In the genomic region with DNA sequence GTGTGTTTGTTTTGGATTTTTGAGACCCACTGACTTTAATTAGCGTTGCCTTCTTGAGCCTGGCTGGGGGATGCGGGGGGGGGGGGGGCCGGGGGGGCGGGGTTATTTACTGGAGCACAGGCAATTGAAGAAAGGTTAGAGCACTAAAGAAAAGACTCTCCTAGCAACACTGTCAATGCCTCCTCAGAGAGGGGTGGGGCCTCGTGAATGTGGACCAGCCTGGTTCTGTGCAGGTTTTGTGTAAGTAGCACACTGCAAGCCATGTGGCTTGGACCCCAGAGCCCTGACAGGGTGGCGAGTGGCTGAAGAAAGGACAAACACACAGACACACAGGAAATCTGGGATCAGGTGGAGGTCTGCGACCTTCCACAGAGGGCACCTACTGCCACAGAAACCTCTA, we compare ENCODE assay signal across 17 mouse cellular contexts.
A peak's percentile ranks its signal among the peaks of the same experiment; 100 is the strongest.
DNase-seq lines count a peak whose midpoint lies in the region; ATAC-seq lines count a peak whose summit lies in the region.
"Had no signal": no experiment of that assay in that cellular context is flagged by ENCODE, and none has a peak within 500 bp of the region (broad histone marks: within the 10 kb centered on the region; RNA-seq: fewer than 3 reads in every experiment).

No protein-coding gene starts in this region.

- no peaks in the 10 kb centered on the region for H3K36me3 ChIP-seq in embryonic facial prominence, embryonic 13.5 days
- no peaks in the 10 kb centered on the region for H3K36me3 ChIP-seq in embryonic facial prominence, embryonic 10.5 days (replicated peaks)
- H3K36me3 ChIP-seq in heart, embryonic 13.5 days = no peaks in the 10 kb centered on the region
- no peaks in the 10 kb centered on the region for H3K36me3 ChIP-seq in neural tube, embryonic 11.5 days (ENCODE audit: control insufficient read depth, insufficient read depth, low read length)
- H3K36me3 ChIP-seq in neural tube, embryonic 15.5 days = no peaks in the 10 kb centered on the region

- 22% methylated on average over 7 of the region's 7 CpGs for WGBS in embryonic facial prominence, embryonic 13.5 days
- WGBS in embryonic facial prominence, embryonic 10.5 days = 33% methylated on average over 7 of the region's 7 CpGs
- 39% methylated on average over 7 of the region's 7 CpGs for WGBS in heart, embryonic 13.5 days
- 29% methylated on average over 7 of the region's 7 CpGs for WGBS in neural tube, embryonic 11.5 days
- 15% methylated on average over 7 of the region's 7 CpGs for WGBS in neural tube, embryonic 15.5 days

- no peak overlapping the region for H3K4me3 ChIP-seq in embryonic facial prominence, embryonic 13.5 days
- H3K4me3 ChIP-seq in embryonic facial prominence, embryonic 10.5 days = no peak overlapping the region
- no peak overlapping the region for H3K4me3 ChIP-seq in heart, embryonic 13.5 days
- no peak overlapping the region for H3K4me3 ChIP-seq in neural tube, embryonic 11.5 days (ENCODE audit: low read depth, low read length)
- H3K4me3 ChIP-seq in neural tube, embryonic 15.5 days (replicated peaks) = no peak overlapping the region

- no peaks in the 10 kb centered on the region for H3K27me3 ChIP-seq in embryonic facial prominence, embryonic 13.5 days
- H3K27me3 ChIP-seq in embryonic facial prominence, embryonic 10.5 days (replicated peaks; ENCODE audit: low read depth, poor library complexity, severe bottlenecking) = no peaks in the 10 kb centered on the region
- H3K27me3 ChIP-seq in heart, embryonic 13.5 days (replicated peaks) = no peaks in the 10 kb centered on the region
- no peaks in the 10 kb centered on the region for H3K27me3 ChIP-seq in neural tube, embryonic 11.5 days (ENCODE audit: control insufficient read depth, insufficient read depth, low read length)
- H3K27me3 ChIP-seq in neural tube, embryonic 15.5 days (replicated peaks) = no peaks in the 10 kb centered on the region

- no peak for ATAC-seq in embryonic facial prominence, embryonic 13.5 days (ENCODE audit: insufficient number of reproducible peaks, insufficient read depth, low FRiP score, low TSS enrichment, low read depth)
- ATAC-seq in heart, embryonic 13.5 days (ENCODE audit: extremely low read depth, insufficient number of reproducible peaks, low FRiP score, low TSS enrichment) = no peak
- peak; percentile 72; the same call in 1 of the 2 replicates for ATAC-seq in neural tube, embryonic 11.5 days (ENCODE audit: insufficient read depth, low FRiP score, low TSS enrichment)
- no peak for ATAC-seq in neural tube, embryonic 15.5 days (ENCODE audit: low FRiP score)
- ATAC-seq: inflammation-experienced regulatory T-cells, adult 6 months had no signal

- no peak overlapping the region for H3K27ac ChIP-seq in embryonic facial prominence, embryonic 13.5 days
- H3K27ac ChIP-seq in embryonic facial prominence, embryonic 10.5 days (replicated peaks) = no peak overlapping the region; the same call in 1 of the 2 replicates
- peak overlapping the region; percentile 32; the same call in 1 of the 2 replicates for H3K27ac ChIP-seq in heart, embryonic 13.5 days (replicated peaks)
- H3K27ac ChIP-seq in neural tube, embryonic 11.5 days (ENCODE audit: low read depth, low read length) = no peak overlapping the region
- H3K27ac ChIP-seq in neural tube, embryonic 15.5 days (replicated peaks) = no peak overlapping the region

- no peak for DNase-seq in embryonic facial prominence, embryonic 10.5 days (ENCODE audit: low spot score)
- no peak for DNase-seq in heart, adult 9 months (ENCODE audit: low spot score in 2 of 2)
- DNase-seq in neural tube, embryonic 11.5 days (ENCODE audit: low spot score) = no peak
- DNase-seq in c-Kit-positive CD71-positive TER-119-positive erythroid progenitor cells, embryonic 14.5 days (ENCODE audit: low spot score) = no peak
- no peak for DNase-seq in cerebellum, adult 11-12 months
- DNase-seq: cerebellum, postnatal 10 days; embryo, embryonic 11 days; gastrocnemius, postnatal 25 days; kidney, adult 9 months; kidney, postnatal 4 days; lung, adult 18-20 months; right cerebral cortex, postnatal 4 days; thymus, postnatal 14 days had no signal

- no peaks in the 10 kb centered on the region for H3K9me3 ChIP-seq in embryonic facial prominence, embryonic 13.5 days
- no peaks in the 10 kb centered on the region for H3K9me3 ChIP-seq in embryonic facial prominence, embryonic 10.5 days
- no peaks in the 10 kb centered on the region for H3K9me3 ChIP-seq in heart, embryonic 13.5 days
- H3K9me3 ChIP-seq in neural tube, embryonic 11.5 days (ENCODE audit: control insufficient read depth, low read length) = no peaks in the 10 kb centered on the region
- no peaks in the 10 kb centered on the region for H3K9me3 ChIP-seq in neural tube, embryonic 15.5 days (replicated peaks)

- 0 out of 2 replicates have a peak overlapping the region, but pooled peaks have one; percentile 3 for H3K4me2 ChIP-seq in embryonic facial prominence, embryonic 13.5 days
- no peak overlapping the region for H3K4me2 ChIP-seq in heart, embryonic 13.5 days
- H3K4me2 ChIP-seq in neural tube, embryonic 11.5 days (ENCODE audit: low read depth) = peak overlapping the region; percentile 7; the same call in 1 of the 2 replicates
- no peak overlapping the region for H3K4me2 ChIP-seq in neural tube, embryonic 15.5 days

- peaks cover 17% of the 10 kb centered on the region for H3K4me1 ChIP-seq in embryonic facial prominence, embryonic 13.5 days
- peaks cover 21% of the 10 kb centered on the region for H3K4me1 ChIP-seq in embryonic facial prominence, embryonic 10.5 days
- H3K4me1 ChIP-seq in heart, embryonic 13.5 days = peaks cover 27% of the 10 kb centered on the region
- H3K4me1 ChIP-seq in neural tube, embryonic 11.5 days (ENCODE audit: control insufficient read depth, insufficient read depth, low read length) = peaks cover 7% of the 10 kb centered on the region
- peaks cover 21% of the 10 kb centered on the region for H3K4me1 ChIP-seq in neural tube, embryonic 15.5 days

- H3K9ac ChIP-seq in embryonic facial prominence, embryonic 13.5 days = no peak overlapping the region
- no peak overlapping the region for H3K9ac ChIP-seq in heart, embryonic 13.5 days
- no peak overlapping the region for H3K9ac ChIP-seq in neural tube, embryonic 11.5 days (ENCODE audit: low read length)
- no peak overlapping the region for H3K9ac ChIP-seq in neural tube, embryonic 15.5 days (replicated peaks)

Comparison
In these comparisons a context has a peak if more than half of its experiments do, and no peak if none do; other contexts are left out.
1. H3K4me2 ChIP-seq: peak in embryonic facial prominence, embryonic 13.5 days (single experiment) and neural tube, embryonic 11.5 days (single experiment); none in heart, embryonic 13.5 days (single experiment) and neural tube, embryonic 15.5 days (single experiment).